Mouse (Mus musculus): Measurements from ENCODE around the gene Tpd52l1. TPM values are rescaled to one million over a fixed set of nuclear protein-coding genes. Genes with fewer than 3 reads are reported as not detected.
"Not testable (repeated sequence)": the region's sequence is repeated elsewhere in the genome, so short reads cannot be mapped to it uniquely, and the experiment has no call there.

Tpd52l1 gene
- total and polyA plus RNA-seq, 2 experiments from 2014 or later: 24.4 to 62.0 TPM

DNA sequence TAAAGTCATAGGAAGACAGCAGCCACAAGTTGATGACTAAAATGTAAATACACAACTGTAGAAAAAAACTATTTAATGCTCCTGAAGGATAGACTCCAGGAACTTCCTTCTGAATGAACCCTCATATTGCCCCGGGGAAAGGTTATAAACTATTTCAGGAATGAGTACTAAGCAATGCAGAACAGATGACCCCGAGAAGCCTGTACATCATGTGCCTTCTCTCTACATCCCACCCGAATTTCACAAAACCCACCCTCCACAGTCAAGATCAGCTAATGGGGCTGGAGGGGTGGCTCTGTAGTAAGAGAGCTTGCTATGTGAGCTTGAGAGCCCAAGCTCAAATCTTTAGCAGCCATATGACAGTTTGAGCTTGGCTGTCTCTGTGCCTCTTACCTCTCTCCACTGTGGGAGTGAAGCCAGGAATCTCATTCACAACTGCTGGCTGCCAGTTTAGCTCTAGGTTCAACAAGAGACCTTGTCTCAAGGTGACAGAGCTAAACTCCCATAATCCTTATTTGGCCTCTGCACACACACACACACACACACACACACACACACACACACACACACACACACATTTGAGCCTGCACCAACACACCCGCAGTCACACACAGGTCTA is 54.9 kb downstream of the Tpd52l1 start:
- Histone ChIP-seq H3K9me3 (ENCODE audit: low read length) (no peaks in the 10 kb centered on the region), H3K4me1 (ENCODE audit: insufficient read depth, low read length) (no peaks in the 10 kb centered on the region), H3K36me3 (ENCODE audit: insufficient read depth, low read length) (no peaks in the 10 kb centered on the region), H3K9ac (replicated peaks; ENCODE audit: low read length) (no peak overlapping the region), H3K4me2 (ENCODE audit: low read depth, low read length) (no peak overlapping the region), H3K27ac (no peak overlapping the region), H3K4me3 (ENCODE audit: low read length) (no peak overlapping the region), H3K27me3 (ENCODE audit: insufficient read depth, low read length) (no peaks in the 10 kb centered on the region)
- ATAC-seq (no peak), DNase-seq (ENCODE audit: low spot score) (no peak)
- no peak for TF ChIP-seq CTCF (IDR thresholded peaks at IDR 0.05; ENCODE audit: low read depth)
- 84% methylated on average over 4 of the region's 4 CpGs for WGBS

DNA sequence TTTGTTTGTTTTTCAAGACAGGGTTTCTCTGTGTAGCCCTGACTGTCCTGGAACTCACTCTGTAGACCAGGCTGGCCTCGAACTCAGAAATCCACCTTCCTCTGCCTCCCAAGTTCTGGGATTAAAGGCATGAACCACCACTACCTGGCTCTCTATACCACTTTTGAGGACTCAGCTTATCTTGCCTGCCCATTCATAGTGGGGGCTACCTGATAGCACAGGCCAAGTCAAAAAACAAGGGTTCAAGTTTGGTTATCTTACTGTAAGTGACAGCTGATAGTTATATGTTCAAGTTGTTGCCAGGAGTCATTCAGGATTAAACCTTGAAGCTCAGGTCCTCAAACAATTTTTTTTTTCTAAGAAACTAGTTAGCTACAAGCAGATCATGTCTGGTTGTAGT is 57.2 kb downstream of the Tpd52l1 start:
- H3K9ac ChIP-seq (replicated peaks; ENCODE audit: low read length); H3K27me3 ChIP-seq (ENCODE audit: insufficient read depth, low read length); H3K9me3 ChIP-seq (ENCODE audit: low read length); H3K4me1 ChIP-seq (ENCODE audit: insufficient read depth, low read length); H3K4me2 ChIP-seq (ENCODE audit: low read depth, low read length); H3K4me3 ChIP-seq (ENCODE audit: low read length); H3K27ac ChIP-seq; H3K36me3 ChIP-seq (ENCODE audit: insufficient read depth, low read length); ATAC-seq; DNase-seq (ENCODE audit: low spot score): not testable (repeated sequence)
- 85% methylated on average over 1 of the region's 1 CpGs for WGBS

DNA sequence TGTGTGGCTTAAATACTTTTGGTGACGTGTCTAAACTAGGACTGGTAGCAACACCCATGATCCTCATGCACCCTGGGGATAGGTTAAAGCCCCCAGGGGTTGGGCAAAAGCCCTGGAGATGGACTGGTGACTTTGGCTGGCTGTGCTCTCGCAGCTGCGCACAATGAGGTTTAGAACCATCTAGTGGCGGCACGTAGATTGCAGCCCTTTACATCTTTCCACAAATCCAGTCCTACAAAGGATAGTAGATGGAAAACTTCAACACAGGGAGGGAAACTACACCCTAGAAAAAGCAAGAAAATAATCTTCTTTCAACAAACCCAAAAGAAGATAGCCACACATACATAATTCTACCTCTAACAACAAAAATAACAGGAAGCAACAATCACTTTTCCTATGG is 75.6 kb downstream of the Tpd52l1 start:
- H3K4me3 ChIP-seq (ENCODE audit: low read length); H3K4me2 ChIP-seq (ENCODE audit: low read depth, low read length); H3K9ac ChIP-seq (replicated peaks; ENCODE audit: low read length); ATAC-seq; H3K27me3 ChIP-seq (ENCODE audit: insufficient read depth, low read length); H3K4me1 ChIP-seq (ENCODE audit: insufficient read depth, low read length); H3K9me3 ChIP-seq (ENCODE audit: low read length); DNase-seq (ENCODE audit: low spot score); H3K27ac ChIP-seq; H3K36me3 ChIP-seq (ENCODE audit: insufficient read depth, low read length): not testable (repeated sequence)
- TF ChIP-seq CTCF (IDR thresholded peaks at IDR 0.05; ENCODE audit: low read depth): peak; percentile 51
- WGBS: 10% methylated on average over 4 of the region's 5 CpGs

DNA sequence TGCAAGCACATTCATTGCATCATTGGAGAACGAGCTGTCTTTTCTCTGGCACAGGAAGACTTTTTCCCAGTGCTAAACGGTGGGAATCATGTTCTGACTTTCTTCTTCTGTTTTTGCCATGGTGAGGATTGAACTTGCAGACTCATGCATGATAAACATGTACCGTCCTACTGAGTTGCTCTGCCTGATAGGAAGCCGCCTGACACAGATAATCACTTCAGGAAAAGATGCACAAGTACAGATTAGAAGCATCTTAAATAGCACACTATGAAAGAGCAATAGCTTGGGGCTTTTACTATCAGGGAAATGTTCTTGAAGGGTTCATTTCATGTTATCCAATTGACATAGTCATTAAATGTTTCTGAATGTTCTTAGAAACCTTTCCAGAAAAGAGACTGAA is 86.0 kb downstream of the Tpd52l1 start:
- H3K4me2 ChIP-seq (ENCODE audit: low read depth, low read length): no peak overlapping the region
- no peaks in the 10 kb centered on the region for H3K4me1 ChIP-seq (ENCODE audit: insufficient read depth, low read length)
- ATAC-seq (no peak), DNase-seq (ENCODE audit: low spot score) (no peak)
- H3K9ac ChIP-seq (replicated peaks; ENCODE audit: low read length): no peak overlapping the region
- no peak overlapping the region for H3K27ac ChIP-seq
- 76% methylated on average over 4 of the region's 4 CpGs for WGBS
- H3K9me3 ChIP-seq (ENCODE audit: low read length): no peaks in the 10 kb centered on the region
- no peak for TF ChIP-seq CTCF (IDR thresholded peaks at IDR 0.05; ENCODE audit: low read depth)
- no peak overlapping the region for H3K4me3 ChIP-seq (ENCODE audit: low read length)
- H3K27me3 ChIP-seq (ENCODE audit: insufficient read depth, low read length): no peaks in the 10 kb centered on the region
- H3K36me3 ChIP-seq (ENCODE audit: insufficient read depth, low read length): no peaks in the 10 kb centered on the region

DNA sequence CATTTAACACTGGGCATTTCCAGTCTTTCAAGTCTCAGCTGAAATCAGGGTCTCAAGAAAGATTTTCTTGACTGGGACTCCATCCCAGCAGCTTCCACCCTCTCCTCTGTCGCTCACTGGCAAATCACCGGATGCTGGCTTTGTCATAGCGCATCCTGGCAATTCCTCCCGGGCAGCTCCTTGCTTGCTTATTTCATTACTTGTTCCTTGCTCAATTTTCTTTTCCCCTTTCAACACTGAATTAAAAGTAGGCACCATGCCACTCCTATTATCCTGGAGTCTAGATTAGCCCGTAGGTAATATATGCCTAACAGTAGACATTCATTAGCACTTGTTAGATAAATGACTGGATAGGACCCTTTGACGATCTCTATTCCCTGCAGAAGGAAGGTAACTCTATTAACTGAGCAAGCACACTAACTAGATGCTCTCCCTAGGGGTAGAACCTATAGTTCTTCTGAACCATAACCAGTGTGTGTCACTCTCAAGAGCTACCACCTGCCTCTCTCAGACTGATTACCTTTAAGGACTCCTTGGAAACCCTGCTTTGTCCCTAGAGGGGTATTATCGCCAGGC is 90.8 kb downstream of the Tpd52l1 start:
- Histone ChIP-seq H3K9me3 (ENCODE audit: low read length) (no peaks in the 10 kb centered on the region), H3K36me3 (ENCODE audit: insufficient read depth, low read length) (no peaks in the 10 kb centered on the region), H3K4me3 (ENCODE audit: low read length) (no peak overlapping the region), H3K27me3 (ENCODE audit: insufficient read depth, low read length) (no peaks in the 10 kb centered on the region), H3K9ac (replicated peaks; ENCODE audit: low read length) (no peak overlapping the region), H3K27ac (no peak overlapping the region), H3K4me2 (ENCODE audit: low read depth, low read length) (no peak overlapping the region), H3K4me1 (ENCODE audit: insufficient read depth, low read length) (no peaks in the 10 kb centered on the region)
- DNase-seq (ENCODE audit: low spot score) (no peak), ATAC-seq (0 out of 2 replicates have a peak, but pooled peaks have one; percentile 12)
- no peak for TF ChIP-seq CTCF (IDR thresholded peaks at IDR 0.05; ENCODE audit: low read depth)
- WGBS: 61% methylated on average over 7 of the region's 7 CpGs

DNA sequence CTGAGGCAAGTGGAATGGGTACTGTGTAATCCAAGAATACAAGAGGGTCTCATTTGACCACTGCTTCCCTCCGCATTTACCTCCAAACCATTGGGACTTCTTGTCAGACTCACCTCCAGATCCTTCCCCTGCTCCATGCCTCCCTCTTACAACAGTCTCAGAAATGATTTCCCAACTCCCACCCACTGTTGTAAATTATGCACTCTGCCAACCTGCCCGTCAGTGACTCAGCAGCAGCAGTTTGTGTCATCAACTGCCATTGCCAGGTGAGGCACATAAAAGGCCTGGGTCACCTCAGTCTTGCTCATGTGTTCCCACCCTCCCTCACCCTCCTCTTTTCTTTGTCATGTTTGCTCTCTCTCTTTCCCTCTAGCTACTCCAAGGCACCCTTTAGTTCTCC is 91.6 kb downstream of the Tpd52l1 start:
- whole genome bisulfite sequencing: 84% methylated on average over 2 of the region's 2 CpGs
- no peak for DNase-seq (ENCODE audit: low spot score)
- no peak overlapping the region for H3K9ac ChIP-seq (replicated peaks; ENCODE audit: low read length)
- no peaks in the 10 kb centered on the region for H3K9me3 ChIP-seq (ENCODE audit: low read length)
- no peak overlapping the region for H3K4me3 ChIP-seq (ENCODE audit: low read length)
- no peaks in the 10 kb centered on the region for H3K4me1 ChIP-seq (ENCODE audit: insufficient read depth, low read length)
- no peaks in the 10 kb centered on the region for H3K36me3 ChIP-seq (ENCODE audit: insufficient read depth, low read length)
- no peaks in the 10 kb centered on the region for H3K27me3 ChIP-seq (ENCODE audit: insufficient read depth, low read length)
- no peak overlapping the region for H3K27ac ChIP-seq
- no peak overlapping the region for H3K4me2 ChIP-seq (ENCODE audit: low read depth, low read length)
- TF ChIP-seq CTCF (IDR thresholded peaks at IDR 0.05; ENCODE audit: low read depth): no peak
- ATAC-seq: no peak

DNA sequence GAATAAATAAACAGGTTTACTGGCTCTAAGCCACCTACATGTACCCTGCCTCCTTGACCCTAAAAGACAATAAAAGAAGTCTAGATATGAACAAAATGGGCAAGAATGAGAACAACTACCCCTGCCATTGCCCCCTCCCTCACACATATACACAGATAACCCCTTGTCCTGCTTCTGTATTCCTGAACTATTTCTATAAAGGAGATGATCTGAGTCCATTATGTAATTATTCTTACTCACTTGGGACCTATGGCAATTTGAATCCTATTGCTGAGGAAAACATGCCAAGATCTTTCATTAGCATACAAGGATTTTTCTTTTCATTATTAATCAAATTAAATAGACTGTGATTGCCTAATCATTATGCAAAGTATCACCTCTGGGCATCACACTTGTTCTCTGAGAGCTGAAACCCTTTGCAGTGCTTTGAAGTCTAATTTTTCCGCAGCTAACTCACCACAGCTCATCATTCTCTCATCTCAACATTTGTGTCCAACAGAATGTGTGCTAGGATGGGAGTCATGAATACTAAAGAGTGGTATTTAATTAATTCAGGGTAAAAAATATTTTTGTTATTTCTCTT is 92.8 kb downstream of the Tpd52l1 start:
- DNase-seq (ENCODE audit: low spot score): peak; percentile 2
- 0 out of 2 replicates have a peak, but pooled peaks have one; percentile 27 for ATAC-seq
- WGBS: 51% methylated on average over 1 of the region's 1 CpGs

More for the DNA sequence above, 92.8 kb downstream of the Tpd52l1 start:
- H3K9me3 ChIP-seq (ENCODE audit: low read length): no peaks in the 10 kb centered on the region
- H3K4me3 ChIP-seq (ENCODE audit: low read length): no peak overlapping the region
- H3K9ac ChIP-seq (replicated peaks; ENCODE audit: low read length): no peak overlapping the region
- no peaks in the 10 kb centered on the region for H3K27me3 ChIP-seq (ENCODE audit: insufficient read depth, low read length)
- no peaks in the 10 kb centered on the region for H3K36me3 ChIP-seq (ENCODE audit: insufficient read depth, low read length)
- no peak overlapping the region for H3K27ac ChIP-seq
- H3K4me1 ChIP-seq (ENCODE audit: insufficient read depth, low read length): no peaks in the 10 kb centered on the region
- TF ChIP-seq CTCF (IDR thresholded peaks at IDR 0.05; ENCODE audit: low read depth): no peak
- H3K4me2 ChIP-seq (ENCODE audit: low read depth, low read length): no peak overlapping the region
